Mouse (Mus musculus) ES-Bruce4 (cell line): ENCODE measurements around the gene Katnal1. TPM values are rescaled to one million over a fixed set of nuclear protein-coding genes. Genes with fewer than 3 reads are reported as not detected.

Source experiments
- H3K27ac ChIP-seq: 2 replicates; pipeline ENCODE4 v1.5.1; 2012; ENCODE audit warnings: low read length, inconsistent platforms; ENCODE audit not compliant: insufficient read depth
- H3K27me3 ChIP-seq: 2 replicates; pipeline ENCODE4 v1.6.1; 2012; ENCODE audit warnings: mild to moderate bottlenecking, low read length, inconsistent platforms; ENCODE audit not compliant: control insufficient read depth, poor library complexity, insufficient read depth, severe bottlenecking
- H3K36me3 ChIP-seq: 2 replicates; pipeline ENCODE4 v1.6.1; 2012; ENCODE audit warnings: inconsistent platforms, mild to moderate bottlenecking, low read length, moderate library complexity; ENCODE audit not compliant: control insufficient read depth, poor library complexity, insufficient read depth, severe bottlenecking
- H3K4me1 ChIP-seq: one replicate; pipeline ENCODE4 v1.8.1; 2011; ENCODE audit warnings: low read length; ENCODE audit not compliant: control insufficient read depth, insufficient read depth
- H3K4me3 ChIP-seq: 2 replicates; pipeline ENCODE4 v1.5.1; 2011; ENCODE audit warnings: low read depth, mild to moderate bottlenecking, low read length
- H3K9ac ChIP-seq: 2 replicates; pipeline ENCODE4 v1.6.1; 2012; ENCODE audit warnings: low read depth, mild to moderate bottlenecking, inconsistent platforms; ENCODE audit not compliant: poor library complexity, severe bottlenecking
- H3K9me3 ChIP-seq: replicated peaks from 2 replicates; pipeline ENCODE4 v1.6.1; 2012; ENCODE audit warnings: mild to moderate bottlenecking, low read length, inconsistent platforms; ENCODE audit not compliant: control insufficient read depth, poor library complexity, insufficient read depth, severe bottlenecking
- CTCF ChIP-seq: IDR thresholded peaks from one replicate; pipeline ENCODE4 v1.8.1; 2011; ENCODE audit warnings: low read depth, low read length
- EP300 ChIP-seq: IDR thresholded peaks from 2 replicates; pipeline ENCODE4 v1.6.1; 2011; ENCODE audit warnings: low read depth, low read length; ENCODE audit not compliant: insufficient read depth
- POLR2A ChIP-seq: IDR thresholded peaks from one replicate; pipeline ENCODE4 v1.8.1; 2011; ENCODE audit warnings: low read length; ENCODE audit not compliant: insufficient read depth
- polyA plus RNA-seq: library from polyadenylated mRNA; stranded (reverse); fragments of >200 nt; gene quantifications from 2 replicates; pipeline ENCODE4 v1.2.4, GENCODE M21; 2011; ENCODE audit warnings: low read depth; ENCODE audit not compliant: missing spikeins, insufficient read depth, insufficient read length

Katnal1 gene
- polyA plus RNA-seq, 1 experiment: 10.5 TPM

- TF ChIP-seq EP300 (no peak), CTCF (no peak), POLR2A (no peak)
- H3K9ac ChIP-seq: no peak overlapping the region
- no peaks in the 10 kb centered on the region for H3K36me3 ChIP-seq
- H3K9me3 ChIP-seq: no peaks in the 10 kb centered on the region
- no peaks in the 10 kb centered on the region for H3K27me3 ChIP-seq
- H3K27ac ChIP-seq: no peak overlapping the region
- no peaks in the 10 kb centered on the region for H3K4me1 ChIP-seq
- no peak overlapping the region for H3K4me3 ChIP-seq
These were observed 44.0 kb upstream of the Katnal1 start for GRCm38 (mm10) chr5:148973019-148973668.

GRCm38 (mm10) chr5:148972167-148972566, 43.0 kb upstream of the Katnal1 start:
- H3K27ac ChIP-seq: no peak overlapping the region

GRCm38 (mm10) chr5:148969648-148970047, 40.5 kb upstream of the Katnal1 start:
- H3K36me3 ChIP-seq: no peaks in the 10 kb centered on the region
- H3K27ac ChIP-seq: no peak overlapping the region
- H3K4me3 ChIP-seq: no peak overlapping the region
- TF ChIP-seq EP300 (no peak), CTCF (no peak), POLR2A (no peak)
- no peaks in the 10 kb centered on the region for H3K27me3 ChIP-seq
- H3K9me3 ChIP-seq: no peaks in the 10 kb centered on the region
- H3K4me1 ChIP-seq: no peaks in the 10 kb centered on the region
- no peak overlapping the region for H3K9ac ChIP-seq

More at GRCm38 (mm10) chr5:148972167-148972566, 43.0 kb upstream of the Katnal1 start:
- H3K4me1 ChIP-seq: no peaks in the 10 kb centered on the region
- H3K36me3 ChIP-seq: no peaks in the 10 kb centered on the region
- no peaks in the 10 kb centered on the region for H3K9me3 ChIP-seq
- TF ChIP-seq CTCF (no peak), POLR2A (no peak), EP300 (no peak)
- H3K9ac ChIP-seq: no peak overlapping the region
- H3K27me3 ChIP-seq: no peaks in the 10 kb centered on the region
- no peak overlapping the region for H3K4me3 ChIP-seq

- Histone ChIP-seq H3K4me1 (no peaks in the 10 kb centered on the region), H3K9me3 (no peaks in the 10 kb centered on the region), H3K36me3 (no peaks in the 10 kb centered on the region), H3K27ac (no peak overlapping the region), H3K27me3 (no peaks in the 10 kb centered on the region), H3K9ac (no peak overlapping the region), H3K4me3 (no peak overlapping the region)
- TF ChIP-seq CTCF: no peak
These were observed 39.9 kb upstream of the Katnal1 start for GRCm38 (mm10) chr5:148968958-148969576.

- H3K9ac ChIP-seq: no peak overlapping the region
- TF ChIP-seq EP300 (no peak), CTCF (no peak), POLR2A (no peak)
- no peaks in the 10 kb centered on the region for H3K9me3 ChIP-seq
- H3K36me3 ChIP-seq: no peaks in the 10 kb centered on the region
- H3K27ac ChIP-seq: no peak overlapping the region
- no peaks in the 10 kb centered on the region for H3K4me1 ChIP-seq
- H3K27me3 ChIP-seq: no peaks in the 10 kb centered on the region
- no peak overlapping the region for H3K4me3 ChIP-seq
These were observed 39.1 kb upstream of the Katnal1 start for GRCm38 (mm10) chr5:148968179-148968578.

GRCm38 (mm10) chr5:148966395-148966794, 37.3 kb upstream of the Katnal1 start:
- TF ChIP-seq POLR2A (no peak), CTCF (no peak), EP300 (no peak)
- Histone ChIP-seq H3K9ac (no peak overlapping the region), H3K36me3 (no peaks in the 10 kb centered on the region), H3K4me1 (no peaks in the 10 kb centered on the region), H3K9me3 (no peaks in the 10 kb centered on the region), H3K27me3 (no peaks in the 10 kb centered on the region), H3K27ac (no peak overlapping the region), H3K4me3 (no peak overlapping the region)
